Mouse (Mus musculus): ENCODE results near the gene Tmem221.

The Tmem221 gene

GRCm38 (mm10) chr8:71577856-71578387, 19.3 kb upstream of the Tmem221 start:
- DNase-seq (ENCODE audit: low spot score) = no peak

GRCm38 (mm10) chr8:71575020-71575419, 16.3 kb upstream of the Tmem221 start:
- no peak for DNase-seq (ENCODE audit: low spot score)

DNA sequence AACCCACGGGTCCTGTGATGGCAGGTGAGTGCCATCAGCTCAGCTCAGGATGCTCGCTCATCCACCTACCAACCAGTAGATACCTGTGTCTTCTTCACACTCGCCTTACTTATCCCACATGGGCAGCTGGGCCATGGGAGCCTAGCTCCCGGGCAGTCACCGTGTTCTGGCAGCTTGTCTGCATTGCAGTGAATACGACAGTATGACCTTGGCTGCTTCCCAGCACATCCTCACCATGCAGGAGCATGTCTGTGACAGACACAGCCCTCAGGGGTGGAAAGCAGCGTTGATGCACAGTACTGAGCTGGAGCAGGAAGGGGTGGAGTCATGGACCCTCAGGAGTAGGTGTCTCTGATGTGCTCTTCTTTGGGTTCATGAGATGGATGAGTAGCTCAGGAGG, 15.8 kb upstream of the Tmem221 start:
- no peak for DNase-seq (ENCODE audit: low spot score)

- DNase-seq (ENCODE audit: low spot score) = peak; percentile 65
Measured at GRCm38 (mm10) chr8:71572847-71573633, 14.4 kb upstream of the Tmem221 start.

DNA sequence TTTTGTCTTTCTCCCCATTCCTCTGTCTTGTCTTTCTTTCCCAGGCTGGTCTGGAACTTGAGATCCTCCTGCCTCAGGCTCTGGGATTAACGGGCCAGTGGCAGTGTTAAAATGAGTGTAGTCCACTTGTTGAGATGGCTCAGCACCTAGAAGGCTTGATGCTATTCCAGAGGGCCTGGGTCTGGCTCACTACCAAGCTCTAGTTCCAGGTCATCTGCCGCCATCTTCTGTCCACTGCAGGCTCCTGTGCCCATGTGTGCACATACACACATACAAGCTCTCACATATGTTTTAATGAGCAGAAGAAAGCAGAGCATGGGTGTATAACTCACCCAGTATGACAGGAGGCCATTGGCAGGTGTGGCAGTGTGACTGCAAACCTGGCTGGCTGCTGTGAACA, 13.4 kb upstream of the Tmem221 start:
- DNase-seq (ENCODE audit: low spot score) = no peak

DNA sequence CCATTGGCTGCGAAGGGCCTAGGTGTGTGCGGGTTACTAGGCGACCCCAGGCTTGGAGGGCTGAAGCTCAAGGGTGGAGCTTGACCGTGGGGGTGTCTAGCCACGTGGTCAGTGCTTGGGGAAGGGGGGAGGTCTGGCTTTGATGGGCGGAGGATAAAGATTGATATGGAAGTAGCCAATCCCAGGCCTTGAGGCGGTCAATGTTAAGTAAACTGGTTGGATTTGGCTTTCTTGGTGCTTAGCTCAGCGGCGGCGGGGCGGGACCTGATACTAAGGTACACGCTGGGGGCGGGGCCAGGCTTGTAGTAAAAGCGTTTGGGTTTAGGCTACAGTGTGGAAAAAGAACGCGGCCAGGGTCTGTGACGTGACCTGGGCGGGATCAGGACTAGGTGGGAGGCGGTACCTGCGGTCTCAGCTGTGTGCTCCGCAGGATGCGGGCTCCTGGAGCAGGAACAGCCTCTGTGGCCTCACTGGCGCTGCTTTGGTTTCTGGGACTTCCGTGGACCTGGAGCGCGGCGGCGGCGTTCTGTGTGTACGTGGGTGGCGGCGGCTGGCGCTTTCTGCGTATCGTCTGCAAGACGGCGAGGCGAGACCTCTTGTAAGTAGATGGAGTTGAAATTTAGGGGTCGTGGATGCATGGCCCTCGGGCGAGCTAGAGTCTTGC, 11.8 kb upstream of the Tmem221 start:
- DNase-seq (ENCODE audit: low spot score) = peak; percentile 82

DNA sequence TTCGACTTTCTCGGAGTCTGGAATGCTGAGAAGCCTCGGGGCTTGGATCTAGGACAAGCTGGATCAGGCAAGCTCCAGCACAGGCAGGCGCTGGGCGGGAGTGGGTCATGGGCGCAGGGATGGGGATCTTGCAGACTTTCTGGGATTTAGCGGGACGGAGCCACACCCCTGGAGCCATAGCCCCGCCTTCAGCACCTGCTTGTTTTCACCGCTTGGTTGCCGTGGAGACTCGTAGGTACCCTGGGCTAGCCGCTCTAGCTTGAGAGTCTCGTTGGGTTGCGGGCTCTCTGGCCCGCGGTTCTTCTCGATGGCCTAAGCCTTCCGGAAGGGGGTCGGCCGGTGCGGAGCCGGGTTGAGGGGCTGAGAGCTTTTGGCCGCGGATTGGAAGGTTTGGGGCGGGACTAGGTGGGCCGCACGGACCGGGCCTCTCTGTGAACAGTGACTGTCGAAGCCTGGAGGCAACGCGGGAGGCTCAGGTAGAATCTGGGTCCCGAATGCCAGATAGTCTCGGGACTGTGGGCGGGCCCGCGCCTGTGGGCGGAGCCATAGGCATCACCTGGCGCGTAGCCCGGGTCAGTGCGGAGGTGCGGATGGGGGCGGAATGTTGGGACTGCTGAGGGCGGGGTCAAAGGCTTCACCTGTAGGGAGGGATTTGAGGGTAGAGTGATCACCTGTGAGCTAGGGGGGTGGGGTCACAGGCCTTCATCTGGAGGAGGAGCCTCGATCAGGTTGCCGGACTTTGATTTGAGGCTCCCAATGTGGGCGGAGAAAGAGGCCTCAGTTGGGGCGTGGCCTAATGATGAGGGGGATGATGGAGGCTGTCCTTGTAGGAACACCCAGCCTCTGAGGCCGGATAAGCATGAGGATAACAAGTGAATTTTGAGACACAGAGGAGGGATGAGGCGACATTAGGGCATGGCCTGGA, 11.0 kb upstream of the Tmem221 start:
- peak; percentile 90 for DNase-seq (ENCODE audit: low spot score)

DNA sequence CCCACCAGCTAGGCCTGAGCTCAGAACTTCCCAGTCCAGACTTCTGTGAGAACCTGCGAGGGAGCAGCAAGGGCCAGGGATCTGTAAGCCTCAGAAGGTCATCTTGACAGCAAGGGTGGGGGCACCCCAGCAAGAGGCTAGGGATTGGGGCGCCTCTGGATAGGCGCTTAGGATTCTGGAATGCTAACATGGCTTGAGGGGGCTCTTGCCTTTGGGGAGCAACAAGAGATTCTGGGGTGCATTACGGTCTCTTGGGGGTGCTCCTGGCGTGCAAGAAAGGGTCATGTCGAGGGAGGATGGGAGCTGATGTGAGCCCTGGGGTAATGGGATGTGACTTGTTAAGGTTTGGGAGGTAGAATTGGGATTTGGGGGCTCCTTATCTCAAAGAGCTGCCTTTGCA, 10.3 kb upstream of the Tmem221 start:
- DNase-seq (ENCODE audit: low spot score) = peak; percentile 41

DNA sequence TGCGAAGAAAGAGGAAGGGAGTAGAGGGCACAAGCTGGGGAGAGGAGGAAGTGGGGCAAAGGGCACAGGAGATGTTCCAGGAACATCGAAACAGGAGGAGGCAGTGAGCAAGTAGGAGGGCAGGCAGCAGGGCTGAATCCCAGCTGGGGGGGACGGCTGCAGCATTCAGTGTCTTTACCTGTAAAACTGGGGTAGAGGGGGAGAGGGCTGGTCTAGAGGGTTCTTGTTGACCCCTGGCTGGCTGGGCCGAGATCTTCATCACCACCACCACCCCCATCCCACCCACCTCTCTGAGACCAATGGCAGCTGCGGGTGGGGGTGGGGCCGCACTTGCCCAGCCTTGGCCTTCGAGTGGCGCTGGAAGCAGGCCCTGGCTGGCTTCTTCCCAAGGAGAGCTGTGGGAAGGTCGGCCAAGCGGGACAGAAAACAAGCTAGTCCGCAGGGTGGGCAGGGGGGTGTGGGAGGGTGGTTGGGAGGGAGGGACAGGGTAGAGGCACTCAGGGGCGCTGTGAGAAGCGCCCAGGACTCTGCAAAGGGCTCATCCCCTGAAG, 9.8 kb upstream of the Tmem221 start, which contains the start of gene Slc27a1:
Gene Slc27a1 (plus strand): TSS at position 496 of the 551 bp plus-strand sequence.
- DNase-seq (ENCODE audit: low spot score) = peak; percentile 84

- no peak for DNase-seq (ENCODE audit: low spot score)
Measured at GRCm38 (mm10) chr8:71567587-71567986, 8.9 kb upstream of the Tmem221 start.

DNA sequence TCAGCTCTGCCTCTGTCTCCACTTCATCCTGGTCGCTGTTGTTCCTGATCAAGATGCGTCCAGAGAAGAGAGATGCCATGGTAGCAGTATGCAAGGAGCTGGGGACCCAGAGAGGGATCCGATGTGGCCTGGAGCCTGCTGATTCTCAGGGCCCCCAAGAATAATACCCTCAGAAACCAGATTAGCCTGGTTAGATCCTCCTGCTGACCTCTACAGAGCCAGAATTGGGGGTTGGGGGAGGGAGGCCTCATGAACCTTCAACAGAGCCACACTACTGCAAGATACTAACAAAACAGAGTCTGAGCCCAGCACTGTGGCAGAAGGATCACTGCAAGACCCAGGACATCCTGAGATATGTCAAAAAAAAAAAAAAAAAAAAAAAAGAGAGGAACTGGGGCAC, 7.8 kb upstream of the Tmem221 start, which contains the start of gene Nxnl1:
Gene Nxnl1 (minus strand): TSS at position 101 of the 400 bp plus-strand sequence.
- no peak for DNase-seq (ENCODE audit: low spot score)

DNA sequence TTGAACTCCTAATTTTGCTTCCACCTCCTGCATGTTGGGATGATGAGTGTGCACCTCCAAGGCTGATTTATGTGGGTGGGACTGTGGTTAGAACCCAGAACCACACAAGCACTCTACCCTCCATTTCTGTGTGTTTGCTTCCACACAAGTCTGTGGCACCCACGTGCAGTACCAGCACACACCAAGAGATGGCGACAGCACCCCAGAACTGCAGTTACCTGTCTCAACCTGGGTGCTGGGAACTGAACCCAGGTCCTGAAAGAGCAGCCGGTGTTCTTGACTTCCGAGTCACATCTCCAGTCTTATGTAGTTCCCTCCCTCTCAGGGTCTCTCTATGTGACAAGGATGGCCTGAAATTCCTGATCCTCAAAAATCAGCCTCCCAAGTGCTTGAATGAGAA, 5.3 kb upstream of the Tmem221 start:
- no peak for DNase-seq (ENCODE audit: low spot score)

- peak; percentile 86 for DNase-seq (ENCODE audit: low spot score)
Measured at GRCm38 (mm10) chr8:71562751-71563150, 4.1 kb upstream of the Tmem221 start.

- peak; percentile 54 for DNase-seq (ENCODE audit: low spot score)
Measured at GRCm38 (mm10) chr8:71561401-71561800, 2.7 kb upstream of the Tmem221 start.

DNA sequence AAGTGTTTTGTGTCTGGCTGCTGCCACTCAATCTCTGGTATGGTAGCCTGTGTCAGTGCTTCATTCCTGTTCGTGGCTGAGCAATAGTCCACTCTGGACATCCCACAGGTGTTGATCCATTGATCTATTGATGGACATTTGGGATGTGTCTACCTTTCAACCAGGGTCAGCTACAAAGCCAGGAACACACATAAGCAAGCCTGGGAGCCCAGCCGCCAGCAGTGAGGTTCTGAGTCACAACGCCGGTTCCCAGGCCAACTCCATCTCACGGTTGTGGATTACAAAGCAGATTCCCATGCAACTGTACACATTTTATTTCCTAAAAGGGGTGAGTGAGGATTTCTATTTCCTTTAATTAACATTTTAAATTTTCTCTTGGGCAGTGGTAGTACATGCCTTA, 2.1 kb upstream of the Tmem221 start:
- no peak for DNase-seq (ENCODE audit: low spot score)

DNA sequence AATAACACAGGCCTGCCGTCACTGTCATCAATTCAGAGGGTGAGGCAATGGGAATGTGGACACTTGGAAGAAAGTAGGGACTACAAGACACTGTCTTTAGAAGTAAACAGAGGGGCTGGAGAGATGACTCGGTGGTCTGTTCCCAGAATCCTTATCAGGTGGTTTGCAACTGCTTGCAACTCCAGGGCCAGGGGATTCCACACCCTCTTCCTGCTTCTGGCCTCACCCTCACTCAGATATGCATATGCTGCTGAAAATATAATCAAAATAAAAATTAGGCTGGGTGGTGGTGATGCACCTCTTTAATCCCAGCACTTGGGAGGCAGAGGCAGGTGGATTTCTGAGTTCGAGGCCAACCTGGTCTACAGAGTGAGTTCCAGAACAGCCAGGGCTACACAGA, 1.4 kb upstream of the Tmem221 start:
- DNase-seq (ENCODE audit: low spot score) = no peak

DNA sequence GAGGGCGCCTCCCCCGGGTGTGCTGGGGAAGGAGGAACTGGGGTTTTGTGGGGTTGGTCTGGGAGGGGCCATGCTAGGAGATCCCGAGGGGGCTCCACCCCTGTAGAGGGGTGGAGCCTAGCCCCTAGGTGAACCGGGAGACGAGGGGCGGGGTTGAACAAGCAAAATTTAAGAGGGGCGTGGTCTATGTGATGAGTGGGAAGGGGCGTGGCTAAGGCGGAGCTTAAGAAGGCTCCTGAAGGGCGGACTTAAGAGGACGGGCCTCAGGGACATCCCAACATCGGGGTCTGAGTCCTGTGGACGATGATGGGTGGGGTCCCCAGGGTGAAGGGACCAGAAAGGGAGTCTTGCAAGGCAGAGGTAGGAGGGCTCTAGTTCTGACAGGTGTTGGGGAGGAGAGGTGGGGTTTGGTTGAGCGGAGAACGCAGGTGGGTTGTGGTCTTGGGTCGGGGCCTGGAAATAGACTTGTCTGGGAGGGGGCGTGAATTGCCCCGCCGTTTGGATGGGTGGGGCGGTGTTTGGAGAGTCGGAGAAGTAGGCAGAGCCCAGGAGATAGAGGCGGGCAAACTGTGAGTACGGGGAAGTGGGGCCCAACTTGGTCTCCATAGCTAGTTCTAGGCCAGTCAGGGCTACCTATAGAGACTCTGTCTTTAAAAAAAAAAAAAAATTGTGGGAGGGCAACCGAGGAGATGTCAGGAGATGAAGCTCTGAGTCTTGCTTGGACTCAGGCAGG, 453 bp upstream of the Tmem221 start:
- DNase-seq (ENCODE audit: low spot score) = peak; percentile 67

DNA sequence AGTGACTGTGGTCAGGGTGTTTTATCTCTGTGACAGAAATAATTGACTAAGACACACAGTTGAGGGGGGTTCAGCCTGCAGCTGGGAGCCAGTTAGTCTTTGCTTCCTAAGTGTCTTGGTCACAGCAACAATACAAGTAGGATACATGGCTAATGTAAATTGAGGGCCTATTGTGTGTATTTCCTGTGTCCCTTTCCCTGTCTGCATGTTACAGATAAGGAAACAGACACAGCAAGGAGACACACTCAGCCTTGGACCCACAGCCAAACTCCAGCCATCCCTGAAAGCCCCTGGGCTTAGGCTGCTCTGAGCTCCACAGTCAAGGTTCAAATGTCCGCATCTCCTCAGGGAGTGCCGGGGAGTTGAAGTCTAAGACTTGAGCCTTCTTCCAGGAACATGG, 4.0 kb downstream of the Tmem221 start:
- DNase-seq (ENCODE audit: low spot score) = no peak

- DNase-seq (ENCODE audit: low spot score) = no peak
Measured at GRCm38 (mm10) chr8:71554001-71554400, 4.7 kb downstream of the Tmem221 start.

- no peak for DNase-seq (ENCODE audit: low spot score)
Measured at GRCm38 (mm10) chr8:71552770-71553169, 5.9 kb downstream of the Tmem221 start.

GRCm38 (mm10) chr8:71550754-71551153, 7.9 kb downstream of the Tmem221 start:
- DNase-seq (ENCODE audit: low spot score) = no peak

All from ovary, postnatal 14 days (tissue).